Mouse (Mus musculus) cortical plate, adult 2 months (tissue): ENCODE data around the gene Gm20532.

ENCODE experiments used
- CTCF ChIP-seq: fragments of 200-500 bp; IDR thresholded peaks from 2 replicates; pipeline ENCODE4 v1.5.1; 2011; ENCODE audit warnings: mild to moderate bottlenecking, control low read depth, low read length; ENCODE audit not compliant: insufficient read depth; ENCODE audit errors: extremely low read depth
- POLR2A ChIP-seq: fragments of 200-500 bp; IDR thresholded peaks from 2 replicates; pipeline ENCODE4 v1.6.1; 2011; ENCODE audit warnings: mild to moderate bottlenecking, low read length, control low read depth; ENCODE audit not compliant: insufficient read depth; ENCODE audit errors: extremely low read depth

- TF ChIP-seq CTCF, result no peak
- no peak; the same call in 1 of the 2 replicates for TF ChIP-seq POLR2A
Measured at GRCm38 (mm10) chr2:26635489-26636324, 49.3 kb downstream of the Gm20532 start.
